Mouse (Mus musculus) layer of hippocampus, postnatal 36 days (tissue): ENCODE data around the gene Clrn3. TPM values are rescaled to one million over a fixed set of nuclear protein-coding genes. Genes with fewer than 3 reads are reported as not detected.
"Not testable (repeated sequence)": the region's sequence is repeated elsewhere in the genome, so short reads cannot be mapped to it uniquely, and the experiment has no call there.

ENCODE experiments used
- DNase-seq, 2 experiments: peaks; one replicate each; pipeline ENCODE4 v3.0.0; 2022
- total RNA-seq, 2 experiments: library from RNA; stranded (reverse); gene quantifications; 2 replicates each; pipeline ENCODE4 v1.2.3; 2021

The Clrn3 gene
- total RNA-seq, 2 experiments from 2014 or later, result not detected

- no peak for DNase-seq
Observed at GRCm38 (mm10) chr7:135534548-135535189, 6.2 kb upstream of the Clrn3 start.

GRCm38 (mm10) chr7:135529068-135529467 lies 614 bp upstream of the Clrn3 start:
- DNase-seq, result no peak

GRCm38 (mm10) chr7:135527169-135527568 lies 1.3 kb downstream of the Clrn3 start:
- DNase-seq, result no peak

- no peak for DNase-seq
Observed at GRCm38 (mm10) chr7:135526574-135527152, 1.8 kb downstream of the Clrn3 start.

GRCm38 (mm10) chr7:135524424-135524967 lies 4.0 kb downstream of the Clrn3 start:
- DNase-seq, result no peak

GRCm38 (mm10) chr7:135523981-135524380 lies 4.5 kb downstream of the Clrn3 start:
- DNase-seq, result no peak

- no peak for DNase-seq
Observed at GRCm38 (mm10) chr7:135521755-135522512, 6.5 kb downstream of the Clrn3 start.

- no peak for DNase-seq
Observed at GRCm38 (mm10) chr7:135520241-135520640, 8.2 kb downstream of the Clrn3 start.

GRCm38 (mm10) chr7:135517191-135517590 lies 11.3 kb downstream of the Clrn3 start:
- DNase-seq, result no peak

- DNase-seq, result no peak
Observed at GRCm38 (mm10) chr7:135511723-135512122, 16.7 kb downstream of the Clrn3 start.

- no peak for DNase-seq
Observed at GRCm38 (mm10) chr7:135510431-135510830, 18.0 kb downstream of the Clrn3 start.

- no peak for DNase-seq
Observed at GRCm38 (mm10) chr7:135509272-135509671, 19.2 kb downstream of the Clrn3 start.

GRCm38 (mm10) chr7:135508602-135509001 lies 19.9 kb downstream of the Clrn3 start:
- DNase-seq, result no peak

- DNase-seq, result not testable (repeated sequence)
Observed at GRCm38 (mm10) chr7:135506506-135506905, 21.9 kb downstream of the Clrn3 start.

GRCm38 (mm10) chr7:135499403-135499802 lies 29.1 kb downstream of the Clrn3 start:
- DNase-seq, result no peak

- no peak for DNase-seq
Observed at GRCm38 (mm10) chr7:135498565-135499186, 29.8 kb downstream of the Clrn3 start.

- no peak for DNase-seq
Observed at GRCm38 (mm10) chr7:135495303-135495702, 33.2 kb downstream of the Clrn3 start.

GRCm38 (mm10) chr7:135490500-135490886 lies 38.0 kb downstream of the Clrn3 start:
- no peak for DNase-seq

GRCm38 (mm10) chr7:135489724-135490499 lies 38.5 kb downstream of the Clrn3 start:
- DNase-seq, result no peak

GRCm38 (mm10) chr7:135488214-135488810 lies 40.1 kb downstream of the Clrn3 start:
- DNase-seq, result no peak

GRCm38 (mm10) chr7:135487423-135487822 lies 41.0 kb downstream of the Clrn3 start:
- peak; percentile 64 to 80 for DNase-seq
